ENCODE assay signal across 9 mouse cellular contexts in genomic region chr3:14887686-14888295, GRCm38 (mm10). TPM values are rescaled to one million over a fixed set of nuclear protein-coding genes. Genes with fewer than 3 reads are reported as not detected.
A peak's percentile ranks its signal among the peaks of the same experiment; 100 is the strongest.
DNase-seq lines count a peak whose midpoint lies in the region; ATAC-seq and TF ChIP-seq lines count a peak whose summit lies in the region.
"Had no signal": no experiment of that assay in that cellular context is flagged by ENCODE, and none has a peak within 500 bp of the region (broad histone marks: within the 10 kb centered on the region; RNA-seq: fewer than 3 reads in every experiment).

No protein-coding gene starts in this region.

- no peak for ATAC-seq in liver, embryonic 13.5 days (ENCODE audit: low read depth)

- 54% methylated on average over 10 of the region's 10 CpGs for WGBS in kidney, adult 2 months
- WGBS in embryonic facial prominence, embryonic 10.5 days = 62% methylated on average over 10 of the region's 10 CpGs
- WGBS in liver, embryonic 13.5 days (ENCODE audit: insufficient replicate concordance) = 21% methylated on average over 10 of the region's 10 CpGs

- TF ChIP-seq POLR2A in kidney, adult 2 months (IDR thresholded peaks at IDR 0.05; ENCODE audit: low read depth, low read length) = no peak

- H3K9me3 ChIP-seq in embryonic facial prominence, embryonic 10.5 days = no peaks in the 10 kb centered on the region
- no peaks in the 10 kb centered on the region for H3K9me3 ChIP-seq in liver, embryonic 13.5 days (replicated peaks)
- H3K9me3 ChIP-seq: embryonic facial prominence, embryonic 15.5 days had no signal

- TF ChIP-seq CTCF in kidney, adult 2 months (conservative IDR thresholded peaks at IDR 0.05; ENCODE audit: insufficient read depth, insufficient read length, low read depth, low read length) = no peak

- H3K27ac ChIP-seq in kidney, adult 2 months (ENCODE audit: insufficient read depth, low read depth, low read length) = peak overlapping the region; percentile 42
- no peak overlapping the region for H3K27ac ChIP-seq in embryonic facial prominence, embryonic 10.5 days (replicated peaks)
- H3K27ac ChIP-seq in liver, embryonic 13.5 days = peak overlapping the region; percentile 99
- H3K27ac ChIP-seq: embryonic facial prominence, embryonic 15.5 days had no signal

- H3K4me1 ChIP-seq in kidney, adult 2 months (ENCODE audit: control insufficient read depth, insufficient read depth, low read length) = peaks cover 4% of the 10 kb centered on the region; the same call in 1 of the 2 replicates
- H3K4me1 ChIP-seq in embryonic facial prominence, embryonic 10.5 days = peaks cover 11% of the 10 kb centered on the region; the same call in 1 of the 2 replicates
- H3K4me1 ChIP-seq in liver, embryonic 13.5 days (replicated peaks) = peaks cover 40% of the 10 kb centered on the region

- peak overlapping the region; percentile 96 for H3K4me3 ChIP-seq in kidney, adult 2 months (ENCODE audit: insufficient read depth, low read depth, low read length)
- H3K4me3 ChIP-seq in embryonic facial prominence, embryonic 10.5 days = peak overlapping the region; percentile 79
- H3K4me3 ChIP-seq in liver, embryonic 13.5 days (replicated peaks) = peak overlapping the region; percentile 88

- no peaks in the 10 kb centered on the region for H3K27me3 ChIP-seq in kidney, adult 2 months (replicated peaks; ENCODE audit: control insufficient read depth, insufficient read depth, low read length)
- H3K27me3 ChIP-seq in embryonic facial prominence, embryonic 10.5 days (replicated peaks; ENCODE audit: low read depth, poor library complexity, severe bottlenecking) = peaks cover 18% of the 10 kb centered on the region
- no peaks in the 10 kb centered on the region for H3K27me3 ChIP-seq in liver, embryonic 13.5 days

- H3K36me3 ChIP-seq in kidney, adult 2 months (ENCODE audit: control insufficient read depth, insufficient read depth, low read length) = peaks cover 2% of the 10 kb centered on the region; the same call in 1 of the 2 replicates
- H3K36me3 ChIP-seq in embryonic facial prominence, embryonic 10.5 days (replicated peaks) = no peaks in the 10 kb centered on the region
- peaks cover 49% of the 10 kb centered on the region for H3K36me3 ChIP-seq in liver, embryonic 13.5 days
- H3K36me3 ChIP-seq: embryonic facial prominence, embryonic 15.5 days had no signal

- no peak for DNase-seq in kidney, adult 2 months
- DNase-seq in kidney, adult 9 months = no peak
- no peak for DNase-seq in embryonic facial prominence, embryonic 10.5 days (ENCODE audit: low spot score)
- peak; percentile 53 for DNase-seq in liver, embryonic 13.5 days
- peak; percentile 25 to 48 for DNase-seq in natural killer cell, adult 2 months (ENCODE audit: low spot score in 2 of 2)
- DNase-seq in layer of hippocampus, postnatal 14 days (ENCODE audit: low spot score in 2 of 2) = no peak
- DNase-seq in adrenal gland, adult 18-20 months (ENCODE audit: low spot score in 2 of 2) = no peak
- no peak for DNase-seq in layer of hippocampus, adult 8-10 months (ENCODE audit: low spot score in 2 of 2)

- peak overlapping the region; percentile 79 for H3K4me2 ChIP-seq in liver, embryonic 13.5 days

- H3K9ac ChIP-seq in liver, embryonic 13.5 days = peak overlapping the region; percentile 98
- H3K9ac ChIP-seq: embryonic facial prominence, embryonic 15.5 days had no signal

RNA-seq across cellular contexts. Expression of gene Car2, which starts 1.7 kb away (rescaled TPM):
- 1,535 and 1,611 TPM in 2 replicates for polyA plus RNA-seq in kidney, adult 2 months (2012; rRNA removed)
- 72.8 and 77.4 TPM in 2 replicates for polyA plus RNA-seq in embryonic facial prominence, embryonic 10.5 days (2016; fragmentation: Nextera tagmentation; extraction: Ambion mirVana)
- 2,501 and 2,750 TPM in 2 replicates for polyA plus RNA-seq in liver, embryonic 13.5 days (2015; fragmentation: Nextera tagmentation; extraction: Ambion mirVana)
- 10 to 100 TPM; 85.8 to 91.1 TPM for total RNA-seq in layer of hippocampus, postnatal 14 days (2021)
- total RNA-seq in adrenal gland, adult 18-20 months (2021) = 10 to 100 TPM; 31.1 to 34.7 TPM
- total RNA-seq in layer of hippocampus, adult 8-10 months (2022) = 100 to 1,000 TPM; 143 to 172 (median 162) TPM

RNA-seq across cellular contexts. Expression of gene Car3, which starts 24.5 kb away (rescaled TPM):
- 359 and 491 TPM in 2 replicates for polyA plus RNA-seq in kidney, adult 2 months (2012; rRNA removed)
- polyA plus RNA-seq in embryonic facial prominence, embryonic 10.5 days (2016; fragmentation: Nextera tagmentation; extraction: Ambion mirVana) = 1.7 and 2.0 TPM in 2 replicates
- polyA plus RNA-seq in liver, embryonic 13.5 days (2015; fragmentation: Nextera tagmentation; extraction: Ambion mirVana) = 39.1 and 50.0 TPM in 2 replicates
- under 1 TPM; 0.41 to 0.67 TPM for total RNA-seq in layer of hippocampus, postnatal 14 days (2021)
- 1,000 to 10,000 TPM; 1,123 to 3,019 TPM for total RNA-seq in adrenal gland, adult 18-20 months (2021)
- total RNA-seq in layer of hippocampus, adult 8-10 months (2022) = 1 to 10 TPM in 2 of 4 experiments, under 1 TPM in 2; 0.56 to 1.3 (median 1.00) TPM

Comparison
In these comparisons a context has a peak if more than half of its experiments do, and no peak if none do; other contexts are left out.
1. DNase-seq: peak in liver, embryonic 13.5 days (single experiment) and natural killer cell, adult 2 months (2 of 2); none in kidney, adult 2 months (single experiment), kidney, adult 9 months (single experiment), embryonic facial prominence, embryonic 10.5 days (single experiment), layer of hippocampus, postnatal 14 days (0 of 2), adrenal gland, adult 18-20 months (0 of 2) and layer of hippocampus, adult 8-10 months (0 of 2).
2. RNA of gene Car3, which starts 24.5 kb away (total RNA-seq): 1,123 to 3,019 TPM in adrenal gland, adult 18-20 months; 0.56 to 1.3 TPM in layer of hippocampus, adult 8-10 months and 0.41 to 0.67 TPM in layer of hippocampus, postnatal 14 days; every median in the first group is over 100 times any median in the second.
3. Peak in every context shown above with its lines, with median percentiles within 50 percentile points of each other: H3K4me3 ChIP-seq.